Mouse (Mus musculus) C2C12 (cell line): ENCODE results near the gene Mark2. TPM values are rescaled to one million over a fixed set of nuclear protein-coding genes. Genes with fewer than 3 reads are reported as not detected.

Source experiments
- H3K27me3 ChIP-seq: one replicate; pipeline ENCODE4 v1.6.1; 2011; ENCODE audit not compliant: control insufficient read depth, insufficient read depth, insufficient read length
- H3K36me3 ChIP-seq: one replicate; pipeline ENCODE4 v1.6.1; 2011; ENCODE audit not compliant: control insufficient read depth, insufficient read depth
- H3K4me3 ChIP-seq: one replicate; pipeline ENCODE4 v1.5.1; 2011; ENCODE audit warnings: mild to moderate bottlenecking, control low read depth; ENCODE audit not compliant: poor library complexity, insufficient read depth, severe bottlenecking
- H3K79me2 ChIP-seq: one replicate; pipeline ENCODE4 v1.6.1; 2011; ENCODE audit not compliant: control insufficient read depth, insufficient read depth
- H3K79me3 ChIP-seq: one replicate; pipeline ENCODE4 v1.6.1; 2011; ENCODE audit warnings: low read depth, control low read depth
- H3ac ChIP-seq: one replicate; pipeline ENCODE3; 2011; ENCODE audit warnings: low read depth; ENCODE audit not compliant: control insufficient read depth, insufficient read length
- CEBPB ChIP-seq: IDR thresholded peaks from one replicate; pipeline ENCODE4 v1.6.1; 2011; ENCODE audit warnings: low read depth, mild to moderate bottlenecking, control low read depth, moderate library complexity
- CTCF ChIP-seq: IDR thresholded peaks from one replicate; pipeline ENCODE4 v1.5.1; 2011; ENCODE audit not compliant: control insufficient read depth, insufficient read depth, insufficient read length
- FOSL1 ChIP-seq: IDR thresholded peaks from one replicate; pipeline ENCODE4 v1.8.0; 2011; ENCODE audit warnings: mild to moderate bottlenecking, low read length; ENCODE audit not compliant: poor library complexity, insufficient read depth, severe bottlenecking
- MAX ChIP-seq: IDR thresholded peaks from one replicate; pipeline ENCODE4 v1.6.1; 2011; ENCODE audit warnings: mild to moderate bottlenecking, control low read depth
- MYOD1 ChIP-seq: IDR thresholded peaks from one replicate; pipeline ENCODE4 v1.6.1; 2011; ENCODE audit warnings: low read depth; ENCODE audit not compliant: control insufficient read depth, insufficient read length
- MYOG ChIP-seq: IDR thresholded peaks from one replicate; pipeline ENCODE4 v1.6.1; 2011; ENCODE audit not compliant: control insufficient read depth, insufficient read length; ENCODE audit errors: extremely low read depth
- USF1 ChIP-seq: IDR thresholded peaks from one replicate; pipeline ENCODE4 v1.6.1; 2011; ENCODE audit warnings: low read depth, mild to moderate bottlenecking, control low read depth, moderate library complexity
- polyA plus RNA-seq: library from polyadenylated mRNA; unstranded; fragments of >200 nt; fragmentation: generic; extraction: Trizol; gene quantifications from one replicate; pipeline ENCODE4 v1.2.1, GENCODE M21; 2012; ENCODE audit warnings: missing spikeins

The Mark2 gene
- polyA plus RNA-seq, 1 experiment = 27.2 TPM

- Histone ChIP-seq H3K27me3 (no peaks in the 10 kb centered on the region), H3K4me3 (no peak overlapping the region), H3K79me3 (peaks cover 45% of the 10 kb centered on the region), H3K79me2 (peaks cover 89% of the 10 kb centered on the region), H3ac (no peak overlapping the region), H3K36me3 (peaks cover 2% of the 10 kb centered on the region)
- TF ChIP-seq MYOG (no peak), MAX (no peak), CTCF (no peak), CEBPB (no peak), FOSL1 (no peak), MYOD1 (no peak), USF1 (no peak)
These were observed 37.9 kb downstream of the Mark2 start for GRCm38 (mm10) chr19:7303796-7304195.

- Histone ChIP-seq H3K27me3 (no peaks in the 10 kb centered on the region), H3K36me3 (peaks cover 4% of the 10 kb centered on the region), H3K4me3 (no peak overlapping the region), H3K79me3 (peaks cover 35% of the 10 kb centered on the region), H3K79me2 (peaks cover 89% of the 10 kb centered on the region), H3ac (no peak overlapping the region)
- TF ChIP-seq FOSL1 = no peak
- TF ChIP-seq CEBPB = no peak
- no peak for TF ChIP-seq USF1
- no peak for TF ChIP-seq CTCF
- TF ChIP-seq MYOG = no peak
- no peak for TF ChIP-seq MYOD1
These were observed 39.2 kb downstream of the Mark2 start for GRCm38 (mm10) chr19:7302493-7302797.

GRCm38 (mm10) chr19:7301647-7302492, 39.8 kb downstream of the Mark2 start:
- H3K4me3 ChIP-seq = no peak overlapping the region
- peak overlapping the region; percentile 18 for H3ac ChIP-seq
- H3K79me2 ChIP-seq = peaks cover 89% of the 10 kb centered on the region
- peaks cover 35% of the 10 kb centered on the region for H3K79me3 ChIP-seq
- peaks cover 4% of the 10 kb centered on the region for H3K36me3 ChIP-seq
- no peak for TF ChIP-seq CTCF
- no peak for TF ChIP-seq MYOD1
- TF ChIP-seq MYOG = no peak
- no peak for TF ChIP-seq CEBPB
- no peak for TF ChIP-seq USF1
- no peak for TF ChIP-seq MAX
- TF ChIP-seq FOSL1 = peak; percentile 7
- no peaks in the 10 kb centered on the region for H3K27me3 ChIP-seq

- no peak for TF ChIP-seq CEBPB
- Histone ChIP-seq H3K4me3 (no peak overlapping the region), H3K27me3 (no peaks in the 10 kb centered on the region)
These were observed 41.6 kb downstream of the Mark2 start for GRCm38 (mm10) chr19:7300078-7300477.

GRCm38 (mm10) chr19:7299052-7299451, 42.6 kb downstream of the Mark2 start:
- H3K4me3 ChIP-seq = no peak overlapping the region
- peaks cover 87% of the 10 kb centered on the region for H3K79me2 ChIP-seq
- peaks cover 4% of the 10 kb centered on the region for H3K36me3 ChIP-seq
- peaks cover 35% of the 10 kb centered on the region for H3K79me3 ChIP-seq
- H3ac ChIP-seq = no peak overlapping the region
- H3K27me3 ChIP-seq = no peaks in the 10 kb centered on the region
- TF ChIP-seq MYOD1 = no peak
- TF ChIP-seq MAX = no peak
- TF ChIP-seq USF1 = no peak
- TF ChIP-seq FOSL1 = no peak
- no peak for TF ChIP-seq CTCF
- TF ChIP-seq CEBPB = no peak
- no peak for TF ChIP-seq MYOG

More at GRCm38 (mm10) chr19:7300078-7300477, 41.6 kb downstream of the Mark2 start:
- H3K36me3 ChIP-seq = peaks cover 4% of the 10 kb centered on the region
- peaks cover 29% of the 10 kb centered on the region for H3K79me3 ChIP-seq
- no peak overlapping the region for H3ac ChIP-seq
- H3K79me2 ChIP-seq = peaks cover 87% of the 10 kb centered on the region

GRCm38 (mm10) chr19:7295959-7296358, 45.7 kb downstream of the Mark2 start:
- Histone ChIP-seq H3K79me3 (peaks cover 27% of the 10 kb centered on the region), H3K79me2 (peaks cover 96% of the 10 kb centered on the region), H3K4me3 (no peak overlapping the region), H3K36me3 (peaks cover 8% of the 10 kb centered on the region), H3K27me3 (no peaks in the 10 kb centered on the region), H3ac (no peak overlapping the region)
- no peak for TF ChIP-seq USF1
- no peak for TF ChIP-seq CTCF
- no peak for TF ChIP-seq MYOD1
- TF ChIP-seq MYOG = no peak
- no peak for TF ChIP-seq MAX
- TF ChIP-seq CEBPB = no peak
- TF ChIP-seq FOSL1 = no peak
